Mouse (Mus musculus) olfactory bulb, adult 2 months (tissue): Measurements from ENCODE around the gene Grap2.

ENCODE experiments used
- CTCF ChIP-seq: fragments of 200-500 bp; IDR thresholded peaks from 2 replicates; pipeline ENCODE4 v1.5.1; 2012; ENCODE audit warnings: low read depth, mild to moderate bottlenecking, low read length, moderate library complexity; ENCODE audit not compliant: insufficient read depth
- POLR2A ChIP-seq: fragments of 200-500 bp; IDR thresholded peaks from 2 replicates; pipeline ENCODE4 v1.6.1; 2012; ENCODE audit warnings: mild to moderate bottlenecking, low read depth, low read length, moderate library complexity; ENCODE audit not compliant: insufficient read depth

DNA sequence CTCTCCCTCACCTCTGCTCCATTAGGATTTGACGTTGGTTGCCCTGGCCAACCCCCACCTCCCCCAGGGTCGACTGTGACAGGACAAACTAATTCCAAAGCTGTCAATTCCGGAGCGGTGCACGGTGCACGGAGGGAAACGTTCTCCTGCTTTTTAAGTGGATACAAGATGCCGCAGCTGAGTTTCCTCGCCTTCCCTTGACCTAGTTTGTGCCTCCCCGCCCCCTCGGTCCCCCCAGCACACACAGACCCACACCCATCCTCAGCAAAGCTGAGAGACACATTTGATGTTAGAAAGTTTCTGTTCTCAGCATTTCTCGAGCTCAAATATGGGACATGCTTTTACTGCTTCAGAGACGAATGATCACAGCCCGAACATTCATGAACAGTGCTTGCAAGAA lies 58.3 kb downstream of the Grap2 start:
- TF ChIP-seq CTCF (no peak), POLR2A (no peak)
